Mouse (Mus musculus): ENCODE results near the gene Supt6. TPM values are rescaled to one million over a fixed set of nuclear protein-coding genes. Genes with fewer than 3 reads are reported as not detected.
A peak's percentile ranks its signal among the peaks of the same experiment; 100 is the strongest.

Gene Supt6
- polyA plus RNA-seq, 1 experiment from 2014 or later, result 11.1 TPM

DNA sequence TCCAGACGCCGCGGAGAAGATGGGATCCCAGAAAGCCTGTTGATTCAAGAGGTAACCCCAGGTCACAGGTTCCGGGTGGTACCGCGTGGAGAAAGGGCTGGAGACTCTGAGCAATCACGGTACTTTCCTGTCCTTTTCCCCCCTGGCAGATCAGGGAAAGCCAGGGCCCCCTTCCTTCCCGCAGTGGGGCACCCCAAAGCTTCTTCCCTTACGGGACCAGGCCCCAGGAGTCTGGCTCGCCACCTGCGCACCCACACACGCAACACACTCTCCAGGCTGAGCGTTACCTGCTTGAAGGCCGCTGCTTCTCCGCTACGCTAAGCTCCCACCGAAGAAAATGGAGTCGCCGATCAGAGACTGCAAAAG lies 543 bp downstream of the Supt6 start:
- WGBS, result 0% methylated on average over 18 of the region's 19 CpGs
- Histone ChIP-seq H3K4me1 (replicated peaks; ENCODE audit: control insufficient read depth, insufficient read depth) (0 out of 2 replicates have a peak, but pooled peaks cover 2% of the 10 kb centered on the region), H3K27me3 (ENCODE audit: control insufficient read depth, insufficient read depth, low read length) (no peaks in the 10 kb centered on the region), H3K9ac (ENCODE audit: low read length) (peak overlapping the region; percentile 98), H3K4me3 (ENCODE audit: low read depth, low read length) (peak overlapping the region; percentile 87), H3K4me2 (replicated peaks; ENCODE audit: low read depth) (peak overlapping the region; percentile 77), H3K9me3 (ENCODE audit: control insufficient read depth, low read length) (no peaks in the 10 kb centered on the region), H3K36me3 (ENCODE audit: control insufficient read depth, insufficient read depth, low read length) (no peaks in the 10 kb centered on the region), H3K27ac (replicated peaks) (peak overlapping the region; percentile 98)
- DNase-seq (ENCODE audit: low spot score), result no peak
- peak; percentile 14 for ATAC-seq (ENCODE audit: low FRiP score, low TSS enrichment)
- TF ChIP-seq EP300 (optimal IDR thresholded peaks at IDR 0.05) (no peak), CTCF (IDR thresholded peaks at IDR 0.05; ENCODE audit: low read depth) (no peak)

DNA sequence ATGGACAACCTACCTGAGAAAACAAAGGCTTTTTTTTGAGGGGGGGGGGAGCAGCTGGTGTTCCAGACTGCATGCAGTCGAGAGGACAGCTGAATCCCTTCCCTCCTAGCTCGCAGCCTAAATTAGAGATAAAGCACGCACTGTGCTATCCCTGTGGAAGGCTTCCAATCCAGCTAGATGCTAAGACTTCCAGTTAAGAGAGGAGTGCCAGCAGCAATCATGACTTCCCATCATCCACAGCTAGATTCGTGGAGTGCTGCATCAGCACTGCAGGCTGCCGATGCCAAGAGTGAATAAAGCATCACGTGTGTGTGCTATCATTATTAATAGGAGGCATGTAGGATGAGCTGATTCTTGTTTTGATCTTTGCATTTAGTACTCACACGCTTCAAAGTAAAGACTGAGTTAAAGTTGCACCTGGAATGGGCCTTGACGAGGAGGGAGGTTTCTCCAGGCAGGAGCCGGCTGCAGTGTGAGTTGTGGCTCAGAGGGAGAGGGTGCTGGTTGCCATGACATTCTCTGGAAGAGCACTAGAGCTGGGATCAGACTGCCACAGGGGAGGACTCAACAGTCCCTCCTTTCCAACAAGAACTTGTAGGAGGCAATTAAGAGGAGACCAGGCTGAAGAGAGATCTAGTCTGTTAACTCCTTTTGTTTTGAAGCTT lies 5.5 kb downstream of the Supt6 start:
- H3K4me2 ChIP-seq (replicated peaks; ENCODE audit: low read depth), result no peak overlapping the region
- 81% methylated on average over 9 of the region's 9 CpGs for WGBS
- no peaks in the 10 kb centered on the region for H3K9me3 ChIP-seq (ENCODE audit: control insufficient read depth, low read length)
- no peak overlapping the region for H3K4me3 ChIP-seq (ENCODE audit: low read depth, low read length)
- no peak overlapping the region for H3K27ac ChIP-seq (replicated peaks)
- ATAC-seq (ENCODE audit: low FRiP score, low TSS enrichment) (no peak), DNase-seq (ENCODE audit: low spot score) (no peak)
- TF ChIP-seq CTCF (IDR thresholded peaks at IDR 0.05; ENCODE audit: low read depth), result no peak
- H3K9ac ChIP-seq (ENCODE audit: low read length), result no peak overlapping the region
- H3K4me1 ChIP-seq (replicated peaks; ENCODE audit: control insufficient read depth, insufficient read depth), result 0 out of 2 replicates have a peak, but pooled peaks cover 2% of the 10 kb centered on the region
- no peaks in the 10 kb centered on the region for H3K27me3 ChIP-seq (ENCODE audit: control insufficient read depth, insufficient read depth, low read length)
- H3K36me3 ChIP-seq (ENCODE audit: control insufficient read depth, insufficient read depth, low read length), result no peaks in the 10 kb centered on the region

DNA sequence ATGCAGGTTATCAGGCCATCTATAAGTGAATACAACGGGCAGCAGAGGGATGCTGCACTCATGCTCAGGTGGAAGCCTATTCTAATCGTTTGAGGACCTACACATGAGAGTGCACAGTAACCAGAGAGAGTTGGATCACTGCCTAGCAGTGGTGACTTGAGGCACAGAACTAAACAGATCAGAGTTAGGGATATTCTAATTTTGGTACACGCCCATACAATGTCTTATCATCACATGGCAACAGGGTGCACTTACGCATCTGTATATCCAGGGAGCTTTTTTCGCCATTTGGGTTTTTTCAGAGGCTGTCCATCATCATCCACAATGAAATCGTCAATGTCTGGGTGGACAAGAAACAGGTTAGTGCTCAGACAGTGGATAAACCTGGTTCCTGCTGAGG lies 14.3 kb downstream of the Supt6 start:
- 89% methylated on average over 6 of the region's 6 CpGs for WGBS
- Histone ChIP-seq H3K4me3 (ENCODE audit: low read depth, low read length) (no peak overlapping the region), H3K36me3 (ENCODE audit: control insufficient read depth, insufficient read depth, low read length) (peaks cover 43% of the 10 kb centered on the region), H3K27me3 (ENCODE audit: control insufficient read depth, insufficient read depth, low read length) (no peaks in the 10 kb centered on the region), H3K27ac (replicated peaks) (no peak overlapping the region), H3K9me3 (ENCODE audit: control insufficient read depth, low read length) (no peaks in the 10 kb centered on the region), H3K4me1 (replicated peaks; ENCODE audit: control insufficient read depth, insufficient read depth) (no peaks in the 10 kb centered on the region), H3K4me2 (replicated peaks; ENCODE audit: low read depth) (no peak overlapping the region), H3K9ac (ENCODE audit: low read length) (no peak overlapping the region)
- TF ChIP-seq CTCF (IDR thresholded peaks at IDR 0.05; ENCODE audit: low read depth) (no peak), EP300 (optimal IDR thresholded peaks at IDR 0.05) (no peak)
- ATAC-seq (ENCODE audit: low FRiP score, low TSS enrichment), result no peak; the same call in 1 of the 2 replicates
- DNase-seq (ENCODE audit: low spot score), result no peak

DNA sequence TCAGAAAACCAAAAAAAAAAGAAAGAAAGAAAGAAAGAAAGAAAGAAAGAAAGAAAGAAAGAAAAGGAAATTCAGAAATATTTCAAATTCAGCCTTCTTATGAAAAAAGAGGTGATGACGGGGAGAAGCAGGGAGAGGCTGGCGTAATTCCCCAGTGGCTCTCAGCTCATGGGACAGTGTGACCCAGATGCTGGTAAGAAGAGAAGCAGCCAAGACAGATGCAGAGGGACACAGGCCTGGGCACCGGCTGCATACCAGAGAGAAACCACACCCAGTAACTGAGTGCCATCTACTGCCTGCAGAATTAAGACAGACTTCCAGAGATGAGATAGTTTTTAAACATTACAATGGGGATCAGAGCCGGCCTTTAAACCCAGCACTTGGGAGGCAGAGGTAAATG lies 22.2 kb downstream of the Supt6 start:
- ATAC-seq (ENCODE audit: low FRiP score, low TSS enrichment) (no peak), DNase-seq (ENCODE audit: low spot score) (no peak)
- 85% methylated on average over 4 of the region's 4 CpGs for WGBS
- TF ChIP-seq EP300 (optimal IDR thresholded peaks at IDR 0.05) (no peak), CTCF (IDR thresholded peaks at IDR 0.05; ENCODE audit: low read depth) (no peak)
- Histone ChIP-seq H3K4me3 (ENCODE audit: low read depth, low read length) (no peak overlapping the region), H3K27me3 (ENCODE audit: control insufficient read depth, insufficient read depth, low read length) (no peaks in the 10 kb centered on the region), H3K9me3 (ENCODE audit: control insufficient read depth, low read length) (no peaks in the 10 kb centered on the region), H3K4me2 (replicated peaks; ENCODE audit: low read depth) (no peak overlapping the region), H3K36me3 (ENCODE audit: control insufficient read depth, insufficient read depth, low read length) (peaks cover 64% of the 10 kb centered on the region), H3K27ac (replicated peaks) (no peak overlapping the region), H3K9ac (ENCODE audit: low read length) (no peak overlapping the region), H3K4me1 (replicated peaks; ENCODE audit: control insufficient read depth, insufficient read depth) (no peaks in the 10 kb centered on the region)

DNA sequence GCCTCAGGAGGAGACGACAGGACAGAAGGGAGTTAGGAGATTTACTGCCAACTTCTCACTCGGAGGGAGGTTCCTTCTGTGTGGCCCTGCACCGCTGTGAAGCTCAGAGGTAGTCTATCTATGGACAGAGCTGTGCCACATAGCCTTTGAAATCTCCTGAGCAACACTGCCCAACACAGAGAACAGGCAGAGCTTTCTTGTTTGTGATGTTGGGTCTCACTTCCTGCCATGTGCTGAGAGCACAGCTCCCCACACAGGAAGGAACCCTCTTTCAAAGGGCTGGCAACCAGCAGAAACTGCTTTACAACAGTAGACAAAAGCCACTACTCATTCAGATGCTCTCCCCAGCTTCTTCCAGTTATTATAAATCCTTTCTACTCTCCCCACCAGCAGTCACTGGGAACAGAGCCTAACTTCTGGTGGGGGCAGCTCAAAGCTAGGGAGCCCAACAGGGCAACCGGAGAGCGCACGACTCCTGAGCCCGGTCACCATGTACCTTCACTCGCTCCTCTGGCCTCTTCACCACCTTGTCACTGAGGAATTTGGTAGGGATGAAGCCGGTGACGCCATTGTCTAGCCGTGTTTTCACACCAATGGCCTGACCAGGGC lies 30.0 kb downstream of the Supt6 start:
- WGBS, result 90% methylated on average over 11 of the region's 11 CpGs
- Histone ChIP-seq H3K4me2 (replicated peaks; ENCODE audit: low read depth) (no peak overlapping the region), H3K27me3 (ENCODE audit: control insufficient read depth, insufficient read depth, low read length) (no peaks in the 10 kb centered on the region), H3K36me3 (ENCODE audit: control insufficient read depth, insufficient read depth, low read length) (peaks cover 52% of the 10 kb centered on the region), H3K4me3 (ENCODE audit: low read depth, low read length) (no peak overlapping the region), H3K9ac (ENCODE audit: low read length) (no peak overlapping the region), H3K4me1 (replicated peaks; ENCODE audit: control insufficient read depth, insufficient read depth) (no peaks in the 10 kb centered on the region), H3K27ac (replicated peaks) (no peak overlapping the region), H3K9me3 (ENCODE audit: control insufficient read depth, low read length) (no peaks in the 10 kb centered on the region)
- DNase-seq (ENCODE audit: low spot score) (no peak), ATAC-seq (ENCODE audit: low FRiP score, low TSS enrichment) (no peak)
- TF ChIP-seq CTCF (IDR thresholded peaks at IDR 0.05; ENCODE audit: low read depth), result no peak
- no peak for TF ChIP-seq EP300 (optimal IDR thresholded peaks at IDR 0.05)

DNA sequence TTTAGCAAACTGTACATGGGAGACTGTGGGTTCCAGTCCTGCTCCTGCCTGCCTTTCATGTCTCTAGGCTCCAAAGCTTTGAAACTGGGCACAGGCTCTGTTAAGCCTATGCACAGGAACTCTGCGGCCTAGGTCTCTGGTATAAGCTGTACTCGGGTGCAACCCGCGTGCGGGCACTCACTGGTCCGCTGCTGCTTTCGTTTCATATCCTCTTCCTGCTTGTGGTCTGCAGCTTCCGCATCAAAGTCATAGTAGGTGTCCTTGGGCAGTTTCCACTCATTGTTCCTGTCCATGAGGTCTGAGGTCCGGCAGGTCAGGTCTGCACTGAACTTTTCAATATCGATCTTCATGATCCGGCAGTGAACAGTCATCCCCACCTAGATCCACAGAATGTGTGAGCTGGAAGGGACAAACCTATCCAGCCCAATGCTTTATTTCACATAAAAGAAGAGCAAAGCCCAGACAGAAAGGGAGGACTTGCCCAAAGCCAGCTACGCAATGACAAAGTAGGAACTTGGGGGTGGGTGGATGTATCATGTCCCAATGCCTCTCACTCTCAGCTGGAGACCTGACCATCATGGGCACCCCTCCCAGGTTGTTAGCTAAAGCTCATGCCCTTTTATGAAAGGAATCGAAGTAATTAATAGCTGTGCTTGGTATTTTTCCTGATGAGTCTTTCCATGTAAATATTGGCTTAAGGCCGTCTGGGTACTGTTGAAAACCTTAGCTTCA lies 32.5 kb downstream of the Supt6 start:
- 91% methylated on average over 14 of the region's 14 CpGs for WGBS
- H3K4me3 ChIP-seq (ENCODE audit: low read depth, low read length), result no peak overlapping the region
- ATAC-seq (ENCODE audit: low FRiP score, low TSS enrichment) (no peak), DNase-seq (ENCODE audit: low spot score) (no peak)
- H3K4me2 ChIP-seq (replicated peaks; ENCODE audit: low read depth), result no peak overlapping the region
- H3K4me1 ChIP-seq (replicated peaks; ENCODE audit: control insufficient read depth, insufficient read depth), result no peaks in the 10 kb centered on the region
- H3K27ac ChIP-seq (replicated peaks), result no peak overlapping the region
- H3K36me3 ChIP-seq (ENCODE audit: control insufficient read depth, insufficient read depth, low read length), result peaks cover 50% of the 10 kb centered on the region
- no peaks in the 10 kb centered on the region for H3K9me3 ChIP-seq (ENCODE audit: control insufficient read depth, low read length)
- no peaks in the 10 kb centered on the region for H3K27me3 ChIP-seq (ENCODE audit: control insufficient read depth, insufficient read depth, low read length)
- no peak overlapping the region for H3K9ac ChIP-seq (ENCODE audit: low read length)
- TF ChIP-seq CTCF (IDR thresholded peaks at IDR 0.05; ENCODE audit: low read depth) (no peak), EP300 (optimal IDR thresholded peaks at IDR 0.05) (no peak)
